8 mouse cellular contexts compared by ENCODE assay signal in the genomic region with DNA sequence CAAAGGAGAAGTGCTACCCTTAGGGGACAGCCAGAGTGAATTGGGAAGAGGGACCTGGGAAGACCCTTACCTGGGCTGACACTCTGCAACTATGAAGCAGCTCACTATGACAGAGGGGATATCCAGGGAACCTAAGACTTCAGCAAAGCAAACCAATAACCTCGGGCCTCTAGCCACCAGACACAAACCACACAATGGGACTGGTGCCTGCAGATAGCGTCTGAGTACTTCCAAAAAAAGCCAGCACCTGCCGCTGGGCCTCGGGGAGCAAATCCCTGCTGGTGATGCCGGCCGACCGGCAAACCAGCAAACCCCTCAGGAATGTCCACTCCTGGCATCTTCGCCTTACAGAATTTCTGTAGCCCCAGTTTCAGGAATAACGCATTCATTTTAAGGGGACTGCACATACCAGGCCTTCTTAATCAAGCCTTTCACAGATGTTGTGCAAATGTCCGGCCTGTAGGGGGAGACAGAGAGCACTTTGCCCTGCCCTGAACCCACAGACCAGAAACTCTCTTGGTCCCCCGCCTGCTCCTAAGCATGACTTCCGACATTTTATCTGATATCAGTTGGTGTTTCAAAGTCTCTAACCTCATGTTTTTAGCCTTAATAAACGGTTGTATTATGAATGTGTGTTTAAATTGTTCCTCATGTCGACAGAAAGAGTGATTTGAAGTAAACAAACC. TPM values are rescaled to one million over a fixed set of nuclear protein-coding genes. Genes with fewer than 3 reads are reported as not detected.
DNase-seq lines count a peak whose midpoint lies in the region; ATAC-seq and TF ChIP-seq lines count a peak whose summit lies in the region.

No protein-coding gene starts in this region.

- no peak for TF ChIP-seq CTCF in thymus, adult 2 months (IDR thresholded peaks at IDR 0.05; ENCODE audit: borderline replicate concordance, control insufficient read depth, extremely low read depth, insufficient read depth, low read length, poor library complexity)
- peak; percentile 76 for TF ChIP-seq CTCF in liver, embryonic 14.5 days (IDR thresholded peaks at IDR 0.05; ENCODE audit: low read depth)

- no peak for TF ChIP-seq EP300 in liver, embryonic 14.5 days (IDR thresholded peaks at IDR 0.05; ENCODE audit: low read depth)

- intact Hi-C loops in heart, postnatal 25 days (cut with DNase I), result loop anchor here (5.0 kb wide), 1 partner anchor 153 kb away; no protein-coding TSS in a partner anchor

- no peaks in the 10 kb centered on the region for H3K27me3 ChIP-seq in thymus, adult 2 months (ENCODE audit: control insufficient read depth, insufficient read depth, low read length)
- no peaks in the 10 kb centered on the region for H3K27me3 ChIP-seq in embryonic facial prominence, embryonic 10.5 days (replicated peaks; ENCODE audit: low read depth, poor library complexity, severe bottlenecking)
- H3K27me3 ChIP-seq in liver, embryonic 14.5 days (ENCODE audit: control insufficient read depth, insufficient read depth, low read length), result no peaks in the 10 kb centered on the region

- H3K27ac ChIP-seq in thymus, adult 2 months (ENCODE audit: control insufficient read depth, insufficient read depth, low read length), result no peak overlapping the region
- no peak overlapping the region for H3K27ac ChIP-seq in embryonic facial prominence, embryonic 10.5 days (replicated peaks)
- no peak overlapping the region for H3K27ac ChIP-seq in liver, embryonic 14.5 days

- H3K4me2 ChIP-seq in liver, embryonic 14.5 days (ENCODE audit: low read depth), result no peak overlapping the region

- 41% methylated on average over 14 of the region's 14 CpGs for WGBS in thymus, adult 2 months
- 46% methylated on average over 14 of the region's 14 CpGs for WGBS in embryonic facial prominence, embryonic 10.5 days
- WGBS in liver, embryonic 14.5 days (ENCODE audit: insufficient replicate concordance), result 29% methylated on average over 14 of the region's 14 CpGs

- no peak overlapping the region for H3K4me3 ChIP-seq in thymus, adult 2 months (ENCODE audit: control insufficient read depth, insufficient read depth, low read length)
- H3K4me3 ChIP-seq in embryonic facial prominence, embryonic 10.5 days, result no peak overlapping the region
- H3K4me3 ChIP-seq in liver, embryonic 14.5 days (ENCODE audit: insufficient read depth in 1 of 2, low read depth in 2 of 2, low read length in 2 of 2), result no peak overlapping the region

- no peaks in the 10 kb centered on the region for H3K36me3 ChIP-seq in thymus, adult 2 months (ENCODE audit: control insufficient read depth, insufficient read depth, low read length)
- no peaks in the 10 kb centered on the region for H3K36me3 ChIP-seq in embryonic facial prominence, embryonic 10.5 days (replicated peaks)
- no peaks in the 10 kb centered on the region for H3K36me3 ChIP-seq in liver, embryonic 14.5 days (replicated peaks; ENCODE audit: control insufficient read depth, insufficient read depth, low read depth)

- peak; percentile 73 for DNase-seq in heart, adult 11 months
- DNase-seq in heart, postnatal 25 days (ENCODE audit: low spot score), result no peak
- DNase-seq in thymus, adult 2 months, result peak; percentile 23
- no peak for DNase-seq in thymus, adult 18-20 months
- DNase-seq in embryonic facial prominence, embryonic 10.5 days (ENCODE audit: low spot score), result peak; percentile 46
- peak in 1 of 3 experiments; percentile 3 for DNase-seq in liver, embryonic 14.5 days (ENCODE audit: low read depth in 3 of 3, low spot score in 3 of 3)
- DNase-seq in thymus, postnatal 14 days, result peak; percentile 34
- no peak for DNase-seq in spleen, postnatal 36 days (ENCODE audit: low spot score in 2 of 2)

- no peaks in the 10 kb centered on the region for H3K4me1 ChIP-seq in thymus, adult 2 months (replicated peaks; ENCODE audit: control insufficient read depth, insufficient read depth, low read length)
- H3K4me1 ChIP-seq in embryonic facial prominence, embryonic 10.5 days, result peaks cover 5% of the 10 kb centered on the region; the same call in 1 of the 2 replicates
- no peaks in the 10 kb centered on the region for H3K4me1 ChIP-seq in liver, embryonic 14.5 days (replicated peaks; ENCODE audit: control insufficient read depth in 2 of 2, insufficient read depth in 2 of 2, low read length in 1 of 2)

- no peak for TF ChIP-seq POLR2A in thymus, adult 2 months (IDR thresholded peaks at IDR 0.05; ENCODE audit: control insufficient read depth, extremely low read depth, insufficient read depth, low read length, poor library complexity)

- ATAC-seq in liver, embryonic 14.5 days (ENCODE audit: insufficient read depth), result no peak

- H3K9me3 ChIP-seq in embryonic facial prominence, embryonic 10.5 days, result no peaks in the 10 kb centered on the region
- no peaks in the 10 kb centered on the region for H3K9me3 ChIP-seq in liver, embryonic 14.5 days (ENCODE audit: control insufficient read depth, low read length)

- no peak overlapping the region for H3K9ac ChIP-seq in liver, embryonic 14.5 days (replicated peaks)

RNA-seq across cellular contexts. Expression of gene D7Ertd443e, which starts 28.7 kb away (rescaled TPM):
- 1 to 10 TPM; 1.9 to 3.0 TPM for total RNA-seq in heart, postnatal 25 days (2021)
- polyA plus RNA-seq in thymus, adult 2 months (2012; rRNA removed), result 0.09 and 0.18 TPM in 2 replicates
- 0.05 and 0.11 TPM in 2 replicates for polyA plus RNA-seq in embryonic facial prominence, embryonic 10.5 days (2016; fragmentation: Nextera tagmentation; extraction: Ambion mirVana)
- polyA plus RNA-seq in liver, embryonic 14.5 days (2012; rRNA removed), result 0.02 TPM in 1 of 2 replicates, not detected in the other
- not detected in 2 replicates for polyA plus RNA-seq in liver, embryonic 14.5 days (2014; fragmentation: Nextera tagmentation; extraction: Ambion mirVana)

Comparison
In these comparisons a context has a peak if more than half of its experiments do, and no peak if none do; other contexts are left out.
1. DNase-seq: peak in heart, adult 11 months (single experiment), thymus, adult 2 months (single experiment), embryonic facial prominence, embryonic 10.5 days (single experiment) and thymus, postnatal 14 days (single experiment); none in heart, postnatal 25 days (single experiment), thymus, adult 18-20 months (0 of 2) and spleen, postnatal 36 days (0 of 2).